Mouse (Mus musculus) liver (tissue): ENCODE results near the gene Ccdc142.
A peak's percentile ranks its signal among the peaks of the same experiment; 100 is the strongest.

Source experiments
- DNase-seq: peaks from one replicate; pipeline ENCODE4 v3.0.0-alpha.2; 2020; ENCODE audit warnings: mixed read lengths

The Ccdc142 gene

DNA sequence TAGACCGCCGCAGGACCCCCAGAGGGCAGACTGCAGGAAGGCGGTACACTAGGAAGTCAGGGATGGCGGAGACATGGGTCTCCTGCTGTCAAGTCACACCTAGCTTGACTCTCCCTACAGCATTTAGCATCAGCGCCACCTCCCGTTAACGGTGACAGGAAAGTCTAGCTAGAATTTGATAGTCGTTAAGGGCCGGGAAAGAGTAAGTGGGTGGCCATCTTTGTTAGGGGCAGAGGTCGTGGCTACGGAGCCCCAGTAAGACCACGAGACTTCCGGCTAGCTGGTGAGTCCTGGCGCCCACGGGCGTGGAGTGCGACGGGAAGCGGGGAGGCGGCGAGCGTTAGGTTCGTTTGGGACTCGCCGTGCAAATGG is at the start of gene Ccdc142, which contains the start of gene Gm42688:
TSS of gene Ccdc142 (plus strand) at position 286 of the 372 bp plus-strand sequence.
TSS of gene Gm42688 (plus strand) at position 302 of the 372 bp plus-strand sequence.
- DNase-seq = peak; percentile 89

DNA sequence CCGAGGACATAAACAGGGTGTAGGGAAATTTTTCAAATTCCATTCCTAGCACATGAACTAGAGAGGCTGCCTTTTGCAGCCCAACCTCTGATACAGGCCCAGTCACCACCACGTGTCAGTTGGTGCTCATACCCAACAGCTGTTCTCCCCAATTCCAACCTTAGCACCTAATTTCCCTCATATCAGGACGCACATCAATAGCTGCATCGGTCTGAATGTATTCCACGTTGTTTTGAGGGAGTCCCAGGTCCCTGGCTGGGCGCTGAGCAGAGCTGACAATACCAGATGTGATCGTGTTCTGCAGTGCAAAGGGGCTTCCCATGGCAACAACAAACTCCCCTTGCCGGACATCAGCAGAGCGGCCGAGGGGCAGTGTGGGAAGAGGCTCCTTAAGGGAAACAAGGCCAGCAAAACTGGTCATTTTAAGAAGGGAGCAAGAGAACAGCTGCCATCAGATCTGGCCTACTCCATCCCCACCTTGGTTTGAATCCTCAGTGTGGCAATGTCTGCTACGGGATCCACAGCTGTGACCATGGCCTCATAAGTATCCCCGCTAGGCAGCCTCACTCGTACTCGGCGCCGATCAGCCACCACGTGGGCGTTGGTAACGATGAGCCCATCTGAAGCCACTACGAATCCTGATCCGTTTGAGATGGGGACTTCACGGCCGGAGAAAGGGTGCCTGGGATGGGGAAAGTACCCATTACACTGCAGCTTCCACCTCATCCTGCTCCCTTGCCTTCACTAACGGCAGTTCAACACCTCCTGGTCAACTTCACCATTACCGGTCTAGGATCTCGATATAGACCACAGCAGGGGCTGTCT is 48.1 kb upstream of the Ccdc142 start:
- peak; percentile 70 for DNase-seq

DNA sequence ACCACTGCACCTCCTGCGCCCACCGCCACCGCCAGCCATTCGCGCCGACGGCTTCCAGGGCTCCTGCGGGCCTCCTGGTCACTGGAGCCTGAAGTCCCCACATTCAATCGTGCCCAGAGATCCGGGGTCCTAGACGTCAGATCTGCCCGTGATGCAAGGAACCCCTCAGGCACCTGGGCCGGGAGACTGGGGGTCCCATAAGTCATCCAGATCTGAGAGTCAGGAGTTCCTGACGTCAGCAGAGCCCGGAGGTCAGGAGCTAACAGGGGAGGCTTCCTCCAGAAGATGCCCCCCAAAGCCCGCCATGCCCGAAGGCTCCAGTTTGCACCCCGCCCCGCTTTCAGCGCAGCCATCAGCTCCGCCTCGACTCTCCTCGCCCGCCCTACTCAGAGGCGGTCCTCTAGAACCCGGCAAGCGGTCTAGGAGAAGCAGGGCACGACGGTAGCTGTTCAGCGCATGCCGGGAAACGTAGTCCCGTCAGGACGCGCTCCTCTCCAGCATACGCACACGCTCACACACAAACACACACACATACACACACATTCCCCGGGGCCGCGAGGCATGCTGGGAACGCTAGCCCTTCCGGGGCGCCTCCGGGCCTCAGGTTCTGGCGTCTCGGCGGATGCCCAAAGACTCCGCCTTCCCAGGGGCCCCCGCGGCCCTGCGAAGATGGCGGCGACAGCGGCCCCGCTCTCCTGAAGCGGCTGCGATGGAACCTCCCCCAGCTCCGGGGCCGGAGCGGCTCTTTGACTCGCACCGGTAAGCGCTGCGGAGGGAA is 47.1 kb upstream of the Ccdc142 start, which contains the start of gene Aup1:
TSS of gene Aup1 (plus strand) at position 448 of the 778 bp plus-strand sequence.
- DNase-seq = peak; percentile 98

DNA sequence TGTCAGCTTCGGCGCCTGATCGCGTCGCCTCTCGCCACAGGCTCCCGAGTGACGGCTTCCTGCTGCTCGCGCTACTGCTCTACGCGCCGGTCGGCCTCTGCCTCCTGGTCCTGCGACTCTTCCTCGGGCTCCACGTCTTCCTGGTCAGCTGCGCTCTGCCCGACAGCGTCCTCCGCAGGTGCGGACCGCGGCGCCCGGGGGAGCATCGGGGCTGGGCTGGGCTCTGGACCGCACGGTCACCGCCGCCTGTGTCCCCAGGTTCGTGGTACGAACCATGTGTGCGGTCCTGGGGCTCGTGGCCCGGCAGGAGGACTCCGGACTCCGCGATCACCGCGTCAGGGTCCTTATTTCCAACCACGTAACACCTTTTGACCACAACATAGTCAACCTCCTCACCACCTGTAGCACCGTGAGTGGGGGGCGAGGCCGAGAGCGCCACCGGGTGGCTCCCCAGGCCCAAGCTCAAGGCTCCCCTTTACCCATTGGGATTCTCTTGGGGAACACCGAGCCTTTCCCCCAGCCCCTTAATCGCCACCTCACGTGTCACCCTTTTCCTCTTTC is 46.5 kb upstream of the Ccdc142 start, which contains the start of gene Htra2:
TSS of gene Htra2 (minus strand) at position 403 of the 561 bp plus-strand sequence.
- peak; percentile 74 for DNase-seq

DNA sequence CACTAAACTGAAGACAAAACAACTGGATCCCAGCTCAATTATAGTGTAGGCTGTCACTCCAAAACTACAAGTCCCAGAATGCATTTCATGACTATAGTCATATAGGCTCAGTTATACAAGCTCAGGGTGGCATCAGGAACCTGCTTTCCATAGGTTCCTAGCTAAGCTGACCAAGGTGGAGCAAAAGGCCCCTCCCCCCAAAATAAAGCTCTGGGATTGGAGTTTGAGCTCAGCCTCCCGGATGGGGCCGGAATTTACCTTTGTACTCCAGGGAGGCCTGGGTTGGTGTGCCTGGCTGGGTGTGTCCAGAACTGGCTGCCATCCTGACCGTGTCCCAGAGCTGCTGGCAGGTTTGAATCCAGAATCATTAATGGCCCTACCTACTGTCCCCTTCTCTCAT is 43.6 kb upstream of the Ccdc142 start, which contains the start of gene Dqx1:
TSS of gene Dqx1 (plus strand) at position 55 of the 400 bp plus-strand sequence.
- DNase-seq = peak; percentile 66

DNA sequence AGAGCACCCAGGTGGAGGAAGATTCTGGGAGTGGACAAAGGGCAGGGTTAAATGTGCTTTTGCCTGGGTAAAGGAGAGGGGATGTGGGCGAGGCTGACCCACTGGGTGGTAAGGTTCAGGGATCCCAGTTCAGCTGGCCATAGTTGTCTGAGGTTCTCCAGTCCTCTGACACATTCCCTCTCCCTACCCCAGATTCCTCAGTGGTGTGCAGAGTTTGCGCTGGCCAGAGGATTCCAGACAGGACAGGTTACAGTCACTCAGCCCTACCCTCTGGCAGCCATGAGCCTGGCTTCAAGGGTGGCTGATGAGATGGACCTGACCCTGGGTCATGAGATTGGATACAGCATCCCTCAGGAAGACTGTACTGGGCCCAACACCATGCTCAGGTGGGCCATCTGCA is 42.7 kb upstream of the Ccdc142 start:
- no peak for DNase-seq

DNA sequence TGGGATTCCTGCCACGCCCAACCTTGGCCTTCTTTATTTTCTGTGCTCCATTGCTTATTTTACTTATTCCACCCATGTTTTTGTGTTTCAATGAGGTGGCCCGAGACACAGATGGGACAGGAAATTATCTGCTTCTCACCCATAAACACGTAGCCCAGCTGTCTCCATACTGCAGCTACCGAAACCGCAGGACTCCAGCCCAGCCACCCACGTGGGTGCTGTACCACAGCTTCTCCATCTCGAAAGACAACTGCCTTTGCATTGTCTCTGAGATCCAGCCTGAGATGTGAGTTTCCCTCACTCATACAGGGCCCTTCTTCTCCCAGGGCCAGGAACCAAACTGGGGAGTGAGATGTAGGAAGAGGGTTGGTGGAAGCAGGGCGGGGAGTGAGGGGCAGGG is 35.4 kb upstream of the Ccdc142 start:
- DNase-seq = no peak

DNA sequence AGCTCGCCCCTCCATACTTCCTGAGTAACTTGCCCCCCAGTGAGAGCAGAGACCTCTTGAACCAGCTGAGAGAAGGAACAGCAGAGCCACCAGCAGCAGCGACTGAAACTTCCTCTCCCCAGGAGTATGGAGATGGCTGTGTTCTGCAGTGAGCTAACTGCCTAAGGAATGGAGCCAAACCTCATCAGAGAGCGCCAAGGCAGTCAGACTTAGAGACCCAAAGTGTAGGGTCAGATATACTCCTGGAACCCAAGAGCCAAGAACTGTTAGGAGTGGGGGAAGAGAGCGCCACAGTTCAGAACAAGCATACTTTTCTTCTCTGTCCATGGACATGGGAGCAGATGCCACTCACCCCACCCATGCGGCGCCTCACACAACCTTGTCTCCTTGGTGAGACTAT is 35.0 kb upstream of the Ccdc142 start:
- DNase-seq = no peak

DNA sequence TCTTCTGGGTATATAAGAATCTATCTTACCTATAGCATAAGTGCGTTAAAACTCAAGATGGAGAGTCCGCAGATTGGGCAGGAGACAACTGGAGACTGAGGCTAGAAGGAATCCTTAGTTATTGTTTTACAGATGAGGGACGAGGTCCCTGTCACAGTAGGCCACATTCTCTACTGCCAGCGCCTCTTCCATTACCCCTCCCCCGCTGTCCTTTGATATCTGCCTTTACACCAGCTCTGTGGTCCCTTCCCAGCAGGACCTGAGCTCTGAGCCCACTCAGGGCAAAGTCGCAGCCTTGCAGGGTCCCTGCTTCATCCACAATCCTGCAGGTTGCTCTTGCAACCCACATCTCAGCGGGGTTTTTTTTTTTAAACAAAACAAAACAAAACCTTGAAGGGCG is 33.2 kb upstream of the Ccdc142 start:
- DNase-seq = no peak

DNA sequence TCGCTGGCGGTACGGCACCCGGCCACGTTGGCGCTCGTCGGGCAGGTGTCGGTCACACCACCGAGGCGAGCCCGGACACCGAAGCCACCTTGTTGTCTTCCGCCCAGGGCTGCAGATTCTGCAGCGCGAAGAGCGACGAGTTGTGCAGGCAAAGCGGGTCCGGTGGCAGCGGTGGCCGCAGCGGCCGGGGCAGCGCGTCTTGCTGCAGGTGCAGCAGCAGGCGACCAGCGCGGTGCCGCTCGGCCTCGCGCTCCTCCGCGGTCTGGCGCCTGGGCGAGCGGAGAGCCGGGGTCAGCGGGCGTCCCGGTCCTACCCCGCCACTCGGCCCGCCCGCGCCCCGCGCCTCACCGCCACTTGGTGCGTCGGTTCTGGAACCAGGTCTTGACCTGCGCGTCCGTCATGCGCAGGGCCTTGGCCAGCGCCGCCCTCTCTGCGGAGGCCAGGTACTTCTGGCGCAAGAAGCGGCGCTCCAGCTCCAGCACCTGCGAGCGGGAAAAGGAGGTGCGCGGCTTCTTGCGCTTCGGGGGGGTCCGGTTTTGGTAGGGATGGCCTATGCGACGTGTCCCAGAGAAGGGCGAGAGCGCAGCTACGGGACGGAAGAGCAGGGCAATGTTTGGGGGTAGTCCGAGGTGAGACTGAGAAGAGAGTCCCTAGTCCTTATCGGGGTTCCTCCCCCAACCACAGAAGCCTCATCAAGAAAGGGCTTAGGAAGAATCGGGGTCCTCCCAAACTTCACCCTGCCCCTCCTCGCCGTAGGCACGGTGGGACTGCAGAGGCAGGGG is 32.5 kb upstream of the Ccdc142 start:
- no peak for DNase-seq

DNA sequence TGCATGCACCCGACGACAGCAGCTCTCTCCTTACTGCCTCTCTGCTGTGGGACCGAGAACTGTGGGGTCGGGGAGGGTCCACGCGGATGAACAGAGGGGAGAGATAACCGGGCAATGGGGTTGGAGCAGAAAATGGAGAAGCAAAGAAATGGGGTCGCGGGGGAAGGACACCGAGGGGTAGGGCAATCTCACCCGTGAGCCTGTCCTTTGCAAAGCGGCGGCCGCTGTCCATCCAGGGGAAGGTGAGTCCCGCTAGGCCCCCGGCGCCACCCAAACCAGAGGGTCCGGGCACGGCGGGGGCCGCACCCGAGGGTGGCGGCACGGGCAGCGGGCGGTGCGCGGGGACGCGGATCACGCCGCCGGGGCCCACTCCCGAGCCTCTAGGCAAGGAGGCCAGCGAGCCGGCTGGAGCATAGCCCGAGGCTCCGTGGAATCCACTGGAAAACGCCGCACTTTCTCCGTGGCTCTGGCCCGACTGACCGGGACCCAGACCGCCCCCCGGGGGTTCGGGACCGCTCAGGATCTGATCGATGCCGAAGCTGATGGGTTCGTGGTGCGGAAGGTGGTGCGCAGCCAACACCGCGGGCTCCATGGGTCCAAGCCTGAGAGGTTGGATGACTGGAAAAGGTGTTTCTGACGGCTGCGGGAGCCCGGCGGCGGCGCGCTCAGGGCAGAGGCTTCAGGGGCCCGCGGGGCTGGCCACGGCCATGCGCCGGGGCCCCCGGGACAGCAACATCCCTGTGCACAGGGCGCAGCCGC is 31.7 kb upstream of the Ccdc142 start:
- no peak for DNase-seq

DNA sequence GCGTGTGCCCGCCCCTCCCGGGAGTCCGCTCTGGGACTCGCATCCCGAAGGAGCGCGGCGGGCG is 31.3 kb upstream of the Ccdc142 start, which contains the start of gene Tlx2:
TSS of gene Tlx2 (minus strand) at position 47 of the 64 bp plus-strand sequence.
- DNase-seq = no peak

DNA sequence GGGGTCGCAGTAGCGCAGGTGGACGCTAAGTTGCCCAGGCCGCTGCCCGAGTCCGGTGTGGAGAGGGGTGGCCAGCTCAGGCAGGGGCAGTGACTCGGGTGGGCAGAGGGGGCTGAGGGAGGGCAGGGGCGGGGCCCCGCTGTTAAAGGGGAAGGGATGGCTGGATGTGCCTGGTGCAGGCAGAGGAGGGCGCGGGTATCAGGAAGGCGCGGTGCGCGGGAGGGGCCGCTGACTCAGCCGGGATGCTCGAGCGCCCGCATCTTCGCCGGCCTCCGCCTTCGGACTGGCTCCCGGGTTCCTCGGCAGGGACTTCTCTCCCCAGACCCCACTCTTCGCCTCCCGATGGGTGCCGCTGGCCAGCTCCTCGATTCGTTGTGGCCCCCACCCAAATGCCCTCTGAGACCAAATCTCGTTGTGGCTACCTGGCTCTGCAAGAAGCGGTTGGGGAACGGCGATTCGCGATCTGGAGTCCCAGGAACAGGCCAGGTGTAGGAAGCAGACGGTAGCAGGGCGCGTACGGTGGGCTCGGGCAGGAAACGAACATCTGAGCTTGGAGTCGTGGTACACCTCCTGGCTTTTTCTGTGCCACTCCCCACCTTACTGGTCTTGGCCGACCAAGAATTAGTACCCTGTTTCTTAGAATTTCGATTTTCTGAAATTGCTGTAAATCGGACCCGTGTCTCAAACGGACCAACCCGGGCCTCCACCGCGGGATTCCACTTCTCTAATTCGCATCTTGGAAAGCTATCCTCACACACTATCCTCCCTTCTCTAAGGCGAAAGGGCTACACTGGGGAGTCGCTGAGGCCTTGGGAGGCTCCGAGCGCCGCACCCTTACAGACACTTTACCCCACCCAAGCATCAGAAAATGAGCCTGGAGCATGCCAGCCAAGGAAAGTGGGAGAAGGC is 30.8 kb upstream of the Ccdc142 start:
- no peak for DNase-seq

DNA sequence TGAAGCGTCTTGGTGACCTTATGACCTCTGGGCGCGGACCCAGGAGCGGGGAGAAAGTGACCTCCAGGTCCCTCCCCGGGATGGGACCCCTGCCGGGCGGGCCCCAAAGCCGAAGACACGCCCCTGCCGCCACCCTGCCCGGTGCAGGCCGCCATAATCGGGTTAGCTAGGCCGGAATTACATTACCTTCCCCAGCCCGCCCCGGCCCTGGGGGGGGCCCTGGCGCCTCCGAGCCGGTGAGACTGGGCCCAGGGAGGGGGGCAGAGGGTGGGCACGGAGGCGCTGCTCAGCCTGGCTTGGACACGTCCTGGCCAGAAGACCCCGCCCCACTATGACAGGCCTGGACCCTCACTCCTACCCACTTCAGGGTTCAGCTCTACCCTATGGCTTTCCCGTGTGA is 30.2 kb upstream of the Ccdc142 start:
- DNase-seq = no peak

DNA sequence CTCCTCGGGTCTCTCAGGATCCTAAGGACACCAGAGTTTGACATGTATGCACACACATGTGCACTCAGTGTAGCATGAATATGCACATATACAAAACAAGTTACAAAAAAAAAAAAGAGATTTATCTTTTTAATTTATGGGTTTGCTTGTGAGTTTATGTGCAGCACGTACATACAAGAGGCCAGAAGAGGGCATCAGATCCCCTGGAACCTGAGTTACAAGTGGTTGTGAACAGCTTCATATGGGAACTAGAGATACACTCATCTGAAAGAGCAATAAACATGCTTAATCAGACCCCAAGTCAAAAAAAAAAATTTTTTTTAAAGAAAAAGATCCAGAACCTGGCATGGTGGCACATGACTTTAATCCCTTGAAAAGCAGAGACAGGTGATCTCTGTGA is 26.4 kb upstream of the Ccdc142 start:
- DNase-seq = no peak

DNA sequence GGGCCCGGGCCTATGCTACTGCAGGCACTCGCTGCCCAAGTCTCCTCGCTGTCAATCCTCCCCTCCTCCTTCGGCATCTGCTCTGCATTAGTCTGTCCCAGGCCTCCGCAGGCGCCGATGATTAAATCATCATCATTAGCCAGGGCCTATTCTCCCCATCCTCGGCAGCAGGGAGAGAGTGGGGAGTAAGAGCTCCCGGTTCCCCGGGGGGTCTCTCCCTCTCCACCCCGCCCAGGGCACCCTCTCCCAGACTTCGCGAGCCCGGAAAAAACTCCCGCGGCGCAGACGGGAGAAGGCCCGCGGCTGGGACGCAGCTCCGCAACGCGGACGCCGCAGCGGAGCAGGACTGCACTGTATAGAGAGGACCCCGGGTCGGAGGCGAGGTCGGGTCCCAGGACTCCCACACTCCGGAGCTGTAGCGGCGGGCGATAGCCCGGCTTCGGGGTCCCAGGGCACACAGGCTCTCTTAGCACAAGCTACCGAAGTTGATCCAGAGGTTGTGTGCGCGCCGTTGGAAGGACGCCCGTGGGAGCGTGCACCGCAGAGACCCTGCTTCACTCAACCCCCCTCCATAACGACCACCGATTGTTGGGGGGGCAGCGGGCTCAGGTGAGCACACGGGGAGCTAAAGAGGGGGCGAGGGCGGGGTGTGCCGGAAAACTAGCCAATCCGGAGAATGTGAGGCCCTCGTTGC is 23.6 kb upstream of the Ccdc142 start, which contains the start of gene Pcgf1:
TSS of gene Pcgf1 (plus strand) at position 240 of the 694 bp plus-strand sequence.
- DNase-seq = peak; percentile 32

DNA sequence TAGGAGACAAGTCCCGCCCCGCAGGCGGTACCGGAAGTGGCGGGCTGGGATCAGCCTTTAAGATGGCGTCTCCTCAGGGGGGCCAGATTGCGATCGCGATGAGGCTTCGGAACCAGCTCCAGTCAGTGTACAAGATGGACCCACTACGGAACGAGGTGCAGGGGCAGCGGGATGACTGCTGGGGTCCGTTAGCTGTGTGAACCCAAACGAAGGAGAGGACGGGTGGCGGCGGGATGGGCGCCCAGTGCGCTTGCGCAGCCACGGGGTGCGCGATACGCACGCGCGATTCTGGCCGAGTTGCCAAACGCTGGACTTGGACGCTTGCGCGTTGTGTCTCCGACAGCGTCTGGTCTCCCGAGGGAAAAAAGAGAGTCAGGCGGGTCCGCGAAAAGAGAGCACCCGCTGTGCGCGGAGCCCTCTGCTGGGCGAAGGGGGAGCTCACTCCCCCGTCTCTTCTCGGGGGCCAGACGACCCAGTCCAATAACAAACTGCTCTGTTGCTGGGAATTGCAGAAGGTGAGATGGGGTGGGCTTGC is 23.0 kb upstream of the Ccdc142 start:
- peak; percentile 99 for DNase-seq

DNA sequence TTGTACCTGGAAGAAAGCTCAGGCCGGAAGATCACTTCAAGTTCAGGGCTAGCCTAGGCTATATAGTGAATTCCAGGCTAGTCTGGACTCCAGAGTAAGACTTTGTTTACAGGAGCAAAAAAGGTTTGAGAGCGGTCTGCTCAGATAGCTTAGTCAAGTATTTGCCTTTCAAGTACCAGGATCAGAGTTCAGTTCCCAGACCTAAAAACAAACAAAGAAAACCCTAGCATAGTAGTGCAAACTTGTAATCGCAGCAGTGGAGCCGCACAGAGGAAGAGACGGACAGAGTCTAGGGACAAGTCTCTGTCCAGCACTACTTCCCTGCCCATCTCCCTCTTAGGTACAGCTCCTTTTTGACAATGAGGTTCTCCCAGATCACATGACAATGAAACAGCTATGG is 21.2 kb upstream of the Ccdc142 start:
- no peak for DNase-seq

DNA sequence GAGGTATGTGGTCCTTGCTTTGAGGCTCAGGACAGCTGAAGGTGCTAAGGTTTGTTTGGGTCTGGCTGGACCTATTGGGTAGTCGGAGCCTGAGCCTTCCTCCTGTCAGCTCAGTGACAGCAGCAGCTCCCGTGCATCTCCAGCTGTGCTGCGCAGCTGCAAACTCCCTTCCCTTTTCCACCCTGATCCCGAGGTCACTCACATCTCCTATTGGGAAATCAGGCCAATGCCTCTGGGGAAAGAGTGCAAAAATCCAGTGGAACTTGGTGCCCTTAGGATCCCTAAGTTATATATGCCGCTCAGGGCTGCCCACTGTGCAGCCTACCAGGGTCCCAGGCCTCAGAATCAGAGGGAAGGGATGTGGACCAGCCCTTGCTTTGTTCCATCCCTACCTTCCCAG is 17.9 kb upstream of the Ccdc142 start:
- DNase-seq = no peak

DNA sequence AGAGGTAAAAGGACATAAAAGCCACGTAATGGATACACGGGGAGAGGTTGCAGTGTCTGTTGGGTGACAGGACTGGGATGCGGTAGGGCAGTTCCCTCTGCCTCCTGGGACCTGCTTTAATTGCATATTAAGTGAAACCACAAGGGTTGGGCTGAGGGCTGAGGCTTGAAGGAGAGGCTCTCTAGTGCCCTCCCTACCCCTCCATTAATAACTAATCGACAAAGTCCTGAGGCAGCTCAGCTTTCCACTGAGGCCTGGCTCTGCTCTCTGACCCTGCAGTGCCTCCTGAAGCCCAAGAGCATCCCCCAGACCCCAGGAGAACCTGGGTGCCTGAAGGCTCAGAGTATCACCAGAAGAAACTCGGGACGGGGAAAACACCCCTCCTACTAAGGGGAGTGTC is 16.9 kb upstream of the Ccdc142 start:
- no peak for DNase-seq
